Mouse (Mus musculus): ENCODE results near the gene Soga1. TPM values are rescaled to one million over a fixed set of nuclear protein-coding genes. Genes with fewer than 3 reads are reported as not detected.
A peak's percentile ranks its signal among the peaks of the same experiment; 100 is the strongest.

Soga1 gene
- polyA plus RNA-seq, 1 experiment from 2014 or later: 1.2 TPM

DNA sequence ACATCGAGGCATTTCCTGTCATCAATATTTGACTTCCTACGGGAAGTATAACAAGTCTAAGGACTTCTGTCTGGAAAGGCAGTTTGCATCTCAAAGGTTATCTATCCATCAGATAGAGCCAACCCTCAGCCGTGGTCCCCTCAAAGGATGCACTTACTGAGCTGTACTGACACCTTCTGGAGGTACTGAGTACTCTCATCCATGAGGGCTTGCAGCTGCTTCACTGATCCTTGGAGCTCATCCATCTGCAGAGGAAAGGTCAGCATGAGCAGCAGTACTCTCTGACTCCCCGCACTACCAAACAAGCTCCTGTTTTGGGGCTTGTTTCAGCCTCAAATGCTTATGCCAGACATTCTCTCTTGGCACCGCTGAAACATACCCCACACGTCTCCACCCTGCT, 82.5 kb downstream of the Soga1 start:
- no peak overlapping the region for H3K4me2 ChIP-seq (ENCODE audit: low read depth, low read length)
- H3K9me3 ChIP-seq (ENCODE audit: control insufficient read depth, low read length): no peaks in the 10 kb centered on the region
- peaks cover 3% of the 10 kb centered on the region; the same call in 1 of the 2 replicates for H3K36me3 ChIP-seq (ENCODE audit: control insufficient read depth, insufficient read depth, low read length)
- H3K4me3 ChIP-seq (ENCODE audit: low read length): no peak overlapping the region
- no peak overlapping the region for H3K27ac ChIP-seq (ENCODE audit: low read length)
- no peaks in the 10 kb centered on the region for H3K4me1 ChIP-seq (ENCODE audit: control insufficient read depth, insufficient read depth, low read length)
- no peak overlapping the region for H3K9ac ChIP-seq (ENCODE audit: low read depth, low read length)
- no peaks in the 10 kb centered on the region for H3K27me3 ChIP-seq (replicated peaks; ENCODE audit: control insufficient read depth, insufficient read depth, low read length)
- no peak for ATAC-seq
- WGBS: 55% methylated on average over 6 of the region's 6 CpGs

DNA sequence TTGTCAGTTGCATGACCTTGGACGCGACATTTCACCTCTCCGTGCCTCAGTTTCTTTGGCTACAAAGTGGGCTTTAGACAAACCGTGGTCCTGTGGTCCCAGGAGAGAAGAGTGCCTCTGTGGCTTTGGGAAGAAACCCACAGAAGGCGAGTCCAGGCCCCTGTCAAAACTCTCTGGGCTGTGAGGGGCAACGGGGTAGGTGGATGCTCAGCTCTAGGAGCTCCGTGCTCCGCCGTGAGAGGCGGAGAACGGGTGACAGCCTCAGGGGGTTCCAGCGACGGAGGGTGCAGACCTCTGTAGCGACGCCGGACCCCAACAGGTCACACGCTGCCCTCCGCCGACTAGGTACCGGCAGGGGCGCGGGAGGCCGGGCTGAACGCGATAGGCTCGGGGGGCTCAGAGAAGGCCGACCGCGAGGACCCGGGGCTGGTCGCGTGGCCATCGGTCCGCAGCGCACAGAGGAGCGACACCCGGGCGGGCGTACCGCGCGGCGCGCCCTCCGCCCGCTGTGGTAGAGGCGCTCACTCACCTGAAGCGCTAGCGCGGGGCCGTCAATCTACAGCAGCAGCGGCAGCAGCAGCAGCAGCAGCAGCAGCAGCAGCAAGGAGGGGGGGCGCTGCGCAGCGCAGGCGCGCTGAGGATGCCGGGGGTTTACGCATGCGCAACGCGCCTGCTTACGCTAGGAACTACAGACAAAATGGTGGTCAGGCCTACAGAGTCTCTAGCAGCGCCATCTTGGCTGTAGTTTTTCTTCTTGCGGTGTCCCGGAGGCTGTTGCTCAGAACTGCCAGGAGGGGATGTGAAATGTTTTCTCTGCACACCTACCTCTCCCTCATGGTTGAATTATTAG, 87.4 kb downstream of the Soga1 start, which contains the start of gene Ndrg3:
TSS of gene Ndrg3 (minus strand) at position 587 of the 850 bp plus-strand sequence.
- peak within 1 kb of the TSS; percentile 96 for H3K4me3 ChIP-seq (ENCODE audit: low read length)
- under 1% methylated on average over 66 of the region's 66 CpGs for whole genome bisulfite sequencing
- H3K36me3 ChIP-seq (ENCODE audit: control insufficient read depth, insufficient read depth, low read length): peaks cover 3% of the 10 kb centered on the region; the same call in 1 of the 2 replicates
- no peak within 1 kb of the TSS for H3K27ac ChIP-seq (ENCODE audit: low read length)
- H3K9ac ChIP-seq (ENCODE audit: low read depth, low read length): peak within 1 kb of the TSS; percentile 93
- no peaks in the 10 kb centered on the region for H3K27me3 ChIP-seq (replicated peaks; ENCODE audit: control insufficient read depth, insufficient read depth, low read length)
- peaks cover 3% of the 10 kb centered on the region; the same call in 1 of the 2 replicates for H3K4me1 ChIP-seq (ENCODE audit: control insufficient read depth, insufficient read depth, low read length)
- H3K4me2 ChIP-seq (ENCODE audit: low read depth, low read length): peak within 1 kb of the TSS; percentile 94
- ATAC-seq: peak; percentile 97
- no peaks in the 10 kb centered on the region for H3K9me3 ChIP-seq (ENCODE audit: control insufficient read depth, low read length)

DNA sequence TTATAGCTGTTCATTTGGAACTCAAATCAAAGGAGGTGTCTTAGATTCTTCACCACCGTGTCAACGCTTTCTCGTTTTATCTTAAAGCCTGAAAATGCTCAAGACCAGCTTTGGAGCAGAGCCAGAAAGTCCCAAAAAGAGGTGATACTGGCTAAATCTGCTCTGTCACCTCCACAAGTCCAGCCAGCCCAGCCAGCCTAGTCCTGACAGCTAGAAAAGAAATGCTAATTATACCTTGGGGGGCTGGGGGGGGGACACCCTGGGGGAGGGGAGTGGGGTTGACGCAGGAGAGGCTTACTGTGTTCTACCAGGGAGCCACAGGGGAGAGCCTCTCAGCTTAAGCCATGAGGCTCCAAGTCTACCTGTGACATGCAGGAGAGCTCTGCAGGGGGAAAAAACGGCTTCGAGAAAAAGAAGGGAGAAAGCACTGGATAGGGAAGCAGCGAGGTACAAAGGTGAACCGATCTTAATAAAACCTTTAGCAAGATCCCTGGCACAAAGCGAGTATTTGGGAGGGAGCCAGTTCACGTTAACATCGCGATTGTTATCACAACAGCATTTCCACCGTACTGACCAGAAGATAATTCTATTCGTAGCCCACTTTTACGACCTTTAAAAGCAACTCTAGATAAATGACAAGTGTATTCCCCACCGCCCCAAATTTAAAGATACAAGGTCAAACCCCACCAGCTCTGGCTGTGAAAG, 88.2 kb downstream of the Soga1 start:
- H3K27ac ChIP-seq (ENCODE audit: low read length): no peak overlapping the region

DNA sequence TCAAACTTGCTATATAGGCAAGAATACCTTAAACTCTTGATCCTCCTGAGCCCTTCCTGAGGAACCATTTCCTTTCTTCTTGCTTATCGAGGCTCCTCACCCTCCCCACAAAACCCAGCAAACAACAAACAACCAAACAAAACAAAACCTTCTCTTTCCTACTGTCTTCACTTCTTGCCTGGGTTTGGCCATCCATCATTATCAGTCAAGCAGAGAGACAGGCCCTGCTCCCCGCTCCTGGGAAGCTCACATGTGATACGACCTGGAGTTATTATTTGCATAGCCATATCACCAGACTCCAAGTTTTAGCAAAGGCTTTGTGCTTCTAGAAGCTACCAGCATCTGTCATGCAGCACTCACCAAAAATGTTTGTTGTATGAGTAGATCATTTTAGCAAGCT, 91.7 kb downstream of the Soga1 start:
- H3K9me3 ChIP-seq (ENCODE audit: control insufficient read depth, low read length): no peaks in the 10 kb centered on the region
- H3K4me3 ChIP-seq (ENCODE audit: low read length): no peak overlapping the region
- H3K4me2 ChIP-seq (ENCODE audit: low read depth, low read length): no peak overlapping the region
- H3K9ac ChIP-seq (ENCODE audit: low read depth, low read length): no peak overlapping the region
- no peak for ATAC-seq
- H3K27ac ChIP-seq (ENCODE audit: low read length): no peak overlapping the region
- H3K27me3 ChIP-seq (replicated peaks; ENCODE audit: control insufficient read depth, insufficient read depth, low read length): no peaks in the 10 kb centered on the region
- H3K36me3 ChIP-seq (ENCODE audit: control insufficient read depth, insufficient read depth, low read length): no peaks in the 10 kb centered on the region
- 59% methylated on average over 3 of the region's 3 CpGs for WGBS
- H3K4me1 ChIP-seq (ENCODE audit: control insufficient read depth, insufficient read depth, low read length): peaks cover 9% of the 10 kb centered on the region

More for the DNA sequence above, 88.2 kb downstream of the Soga1 start:
- 6% methylated on average over 16 of the region's 16 CpGs for WGBS
- Histone ChIP-seq H3K36me3 (ENCODE audit: control insufficient read depth, insufficient read depth, low read length) (peaks cover 3% of the 10 kb centered on the region; the same call in 1 of the 2 replicates), H3K4me2 (ENCODE audit: low read depth, low read length) (peak overlapping the region; percentile 94), H3K4me1 (ENCODE audit: control insufficient read depth, insufficient read depth, low read length) (peaks cover 3% of the 10 kb centered on the region; the same call in 1 of the 2 replicates), H3K9ac (ENCODE audit: low read depth, low read length) (peak overlapping the region; percentile 93), H3K4me3 (ENCODE audit: low read length) (peak overlapping the region; percentile 96), H3K9me3 (ENCODE audit: control insufficient read depth, low read length) (no peaks in the 10 kb centered on the region), H3K27me3 (replicated peaks; ENCODE audit: control insufficient read depth, insufficient read depth, low read length) (no peaks in the 10 kb centered on the region)
- peak; percentile 32; the same call in 1 of the 2 replicates for ATAC-seq

DNA sequence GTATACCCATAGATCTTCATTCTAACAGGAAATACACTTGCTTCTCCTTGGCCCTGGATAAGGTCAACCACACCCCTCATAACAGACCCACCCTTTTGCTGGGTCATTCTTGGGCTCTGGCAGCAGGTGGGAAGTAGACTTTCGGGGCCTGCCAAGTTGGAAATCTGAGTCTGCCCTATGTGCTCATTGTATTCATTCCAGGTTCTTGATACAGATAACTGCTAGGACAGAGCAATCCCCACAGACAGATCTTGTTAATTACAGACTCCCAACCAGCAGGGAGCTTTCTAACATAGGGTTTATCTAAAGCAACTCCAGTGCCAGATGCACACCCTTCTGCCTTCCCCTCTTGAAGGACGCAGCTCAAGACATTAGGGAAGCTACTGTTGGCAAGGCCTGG, 96.2 kb downstream of the Soga1 start:
- WGBS: 62% methylated on average over 2 of the region's 2 CpGs
- Histone ChIP-seq H3K27me3 (replicated peaks; ENCODE audit: control insufficient read depth, insufficient read depth, low read length) (no peaks in the 10 kb centered on the region), H3K36me3 (ENCODE audit: control insufficient read depth, insufficient read depth, low read length) (no peaks in the 10 kb centered on the region), H3K9me3 (ENCODE audit: control insufficient read depth, low read length) (no peaks in the 10 kb centered on the region), H3K4me2 (ENCODE audit: low read depth, low read length) (no peak overlapping the region), H3K4me3 (ENCODE audit: low read length) (no peak overlapping the region), H3K9ac (ENCODE audit: low read depth, low read length) (no peak overlapping the region), H3K27ac (ENCODE audit: low read length) (peak overlapping the region; percentile 65; the same call in 1 of the 2 replicates), H3K4me1 (ENCODE audit: control insufficient read depth, insufficient read depth, low read length) (peaks cover 6% of the 10 kb centered on the region; the same call in 1 of the 2 replicates)
- ATAC-seq: peak; percentile 92

DNA sequence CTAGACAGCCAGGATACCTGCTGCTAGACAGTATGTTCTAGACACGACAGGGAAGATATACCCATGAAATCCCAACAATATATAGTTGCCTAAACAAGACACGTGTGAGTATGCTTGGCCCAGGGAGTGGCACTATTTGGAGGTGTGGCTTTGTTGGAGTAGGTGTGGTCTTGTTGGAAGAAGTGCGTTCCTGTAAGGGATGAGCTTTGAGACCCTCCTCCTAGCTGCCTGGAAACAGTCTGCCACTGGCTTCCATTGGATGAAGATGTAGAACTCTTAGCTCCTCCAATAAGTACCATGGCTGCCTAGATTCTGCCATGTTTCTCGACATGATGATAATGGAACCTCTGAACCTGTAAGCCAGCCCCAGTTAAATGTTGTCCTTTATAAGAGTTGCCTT, 97.8 kb downstream of the Soga1 start:
- Histone ChIP-seq H3K36me3 (ENCODE audit: control insufficient read depth, insufficient read depth, low read length) (no peaks in the 10 kb centered on the region), H3K9me3 (ENCODE audit: control insufficient read depth, low read length) (no peaks in the 10 kb centered on the region), H3K27ac (ENCODE audit: low read length) (no peak overlapping the region), H3K4me1 (ENCODE audit: control insufficient read depth, insufficient read depth, low read length) (peaks cover 6% of the 10 kb centered on the region; the same call in 1 of the 2 replicates), H3K4me2 (ENCODE audit: low read depth, low read length) (no peak overlapping the region), H3K4me3 (ENCODE audit: low read length) (no peak overlapping the region), H3K9ac (ENCODE audit: low read depth, low read length) (no peak overlapping the region), H3K27me3 (replicated peaks; ENCODE audit: control insufficient read depth, insufficient read depth, low read length) (no peaks in the 10 kb centered on the region)
- ATAC-seq: no peak
- whole genome bisulfite sequencing: 82% methylated on average over 4 of the region's 4 CpGs

DNA sequence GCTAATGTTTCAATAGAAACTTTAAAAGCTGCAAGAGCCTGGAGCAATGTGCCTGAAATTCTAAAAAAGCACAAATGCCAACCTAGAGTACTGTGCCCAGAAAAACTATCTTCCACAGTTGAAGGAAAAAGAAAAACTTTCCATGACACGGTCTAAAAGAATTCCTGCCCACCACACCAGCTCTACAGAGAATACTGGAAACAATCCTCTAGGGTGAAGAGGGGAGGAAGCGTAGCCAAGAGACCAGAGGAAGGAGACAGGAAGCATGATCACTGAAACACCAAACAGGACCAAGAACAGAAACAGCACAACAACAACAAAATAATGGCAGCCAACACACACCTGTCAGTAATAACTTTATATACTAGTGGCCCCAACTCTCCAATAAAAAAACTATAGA, 99.0 kb downstream of the Soga1 start:
- Histone ChIP-seq H3K4me1 (ENCODE audit: control insufficient read depth, insufficient read depth, low read length) (peaks cover 6% of the 10 kb centered on the region; the same call in 1 of the 2 replicates), H3K9me3 (ENCODE audit: control insufficient read depth, low read length) (no peaks in the 10 kb centered on the region), H3K36me3 (ENCODE audit: control insufficient read depth, insufficient read depth, low read length) (no peaks in the 10 kb centered on the region), H3K9ac (ENCODE audit: low read depth, low read length) (no peak overlapping the region), H3K27me3 (replicated peaks; ENCODE audit: control insufficient read depth, insufficient read depth, low read length) (no peaks in the 10 kb centered on the region), H3K27ac (ENCODE audit: low read length) (no peak overlapping the region), H3K4me2 (ENCODE audit: low read depth, low read length) (no peak overlapping the region), H3K4me3 (ENCODE audit: low read length) (no peak overlapping the region)
- WGBS: 71% methylated on average over 2 of the region's 2 CpGs
- no peak for ATAC-seq

DNA sequence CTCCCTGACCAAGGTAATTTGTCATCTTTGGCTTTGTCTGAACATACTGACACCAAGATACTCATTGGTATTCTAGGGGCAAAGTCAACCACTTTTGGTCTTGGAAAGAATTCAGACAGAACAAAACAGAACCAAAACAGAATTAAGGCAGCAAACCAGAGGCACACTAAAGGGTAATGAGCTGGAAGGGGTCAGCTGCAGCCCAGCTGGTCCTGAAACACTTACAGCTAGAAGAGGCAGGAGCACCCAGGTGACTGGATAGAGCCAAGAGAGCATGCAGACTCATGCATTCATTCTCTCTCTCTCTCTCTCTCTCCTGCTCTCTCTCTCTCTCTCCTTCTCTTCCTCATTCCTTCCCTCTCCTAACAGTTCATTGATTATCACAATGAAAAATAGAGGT, 102.3 kb downstream of the Soga1 start:
- Histone ChIP-seq H3K4me1 (ENCODE audit: control insufficient read depth, insufficient read depth, low read length) (no peaks in the 10 kb centered on the region), H3K9ac (ENCODE audit: low read depth, low read length) (no peak overlapping the region)
- ATAC-seq: no peak

DNA sequence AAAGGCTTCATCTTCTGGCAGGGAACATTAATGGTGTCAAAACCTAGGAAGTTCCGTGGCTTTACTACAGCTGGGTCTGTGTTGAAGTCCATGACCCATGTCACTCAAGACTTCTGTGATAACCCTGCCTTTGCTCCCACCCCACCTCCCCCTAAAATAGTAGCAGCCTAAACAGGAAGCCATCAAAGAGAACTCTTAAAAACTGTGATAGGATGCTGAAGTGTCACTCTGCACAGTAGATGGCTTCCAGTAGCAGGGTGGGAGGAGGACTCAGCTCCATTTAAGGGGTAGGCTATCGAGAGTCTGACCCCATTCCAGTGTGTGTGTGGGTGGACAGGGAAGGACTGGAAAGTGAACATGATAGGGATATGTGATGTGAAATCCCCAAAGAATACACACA, 104.1 kb downstream of the Soga1 start:
- Histone ChIP-seq H3K27me3 (replicated peaks; ENCODE audit: control insufficient read depth, insufficient read depth, low read length) (no peaks in the 10 kb centered on the region), H3K4me3 (ENCODE audit: low read length) (no peak overlapping the region), H3K36me3 (ENCODE audit: control insufficient read depth, insufficient read depth, low read length) (no peaks in the 10 kb centered on the region), H3K9me3 (ENCODE audit: control insufficient read depth, low read length) (no peaks in the 10 kb centered on the region), H3K4me2 (ENCODE audit: low read depth, low read length) (no peak overlapping the region), H3K9ac (ENCODE audit: low read depth, low read length) (no peak overlapping the region), H3K27ac (ENCODE audit: low read length) (no peak overlapping the region), H3K4me1 (ENCODE audit: control insufficient read depth, insufficient read depth, low read length) (no peaks in the 10 kb centered on the region)
- WGBS: 58% methylated on average over 2 of the region's 2 CpGs
- no peak for ATAC-seq

More for the DNA sequence above, 102.3 kb downstream of the Soga1 start:
- Histone ChIP-seq H3K4me2 (ENCODE audit: low read depth, low read length) (no peak overlapping the region), H3K36me3 (ENCODE audit: control insufficient read depth, insufficient read depth, low read length) (no peaks in the 10 kb centered on the region), H3K27ac (ENCODE audit: low read length) (no peak overlapping the region), H3K27me3 (replicated peaks; ENCODE audit: control insufficient read depth, insufficient read depth, low read length) (no peaks in the 10 kb centered on the region), H3K4me3 (ENCODE audit: low read length) (no peak overlapping the region), H3K9me3 (ENCODE audit: control insufficient read depth, low read length) (no peaks in the 10 kb centered on the region)

All from intestine, embryonic 16.5 days (tissue).